In the genomic region with DNA sequence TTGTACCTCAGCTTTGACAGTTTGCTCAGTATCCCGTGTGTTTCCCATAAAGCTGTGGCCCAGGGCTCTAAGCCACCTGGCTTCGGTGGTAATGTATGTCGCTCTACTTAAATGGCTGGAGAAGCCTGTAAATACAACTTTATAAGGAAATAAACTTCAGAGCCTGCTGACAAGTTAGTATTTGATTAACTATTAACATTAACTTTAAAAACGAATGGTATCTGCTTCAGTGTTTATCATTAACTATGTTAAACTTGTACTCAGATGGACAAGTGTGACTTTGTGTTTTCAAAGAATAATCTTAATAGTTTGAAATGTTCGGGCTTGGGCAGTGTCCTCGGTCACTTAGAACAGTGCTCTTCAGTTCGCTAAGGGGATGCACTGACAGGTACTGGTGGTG, we compare ENCODE assay signal across 17 mouse cellular contexts.
"Had no signal": no experiment of that assay in that cellular context is flagged by ENCODE, and none has a peak within 500 bp of the region (broad histone marks: within the 10 kb centered on the region; RNA-seq: fewer than 3 reads in every experiment).

No protein-coding gene starts in this region.

- H3K4me2 ChIP-seq: lung, embryonic 15.5 days; midbrain, embryonic 11.5 days; midbrain, embryonic 13.5 days; midbrain, embryonic 15.5 days; neural tube, embryonic 12.5 days; stomach, embryonic 15.5 days had no signal

- H3K27ac ChIP-seq: lung, embryonic 15.5 days; macrophage; midbrain, embryonic 13.5 days; midbrain, embryonic 15.5 days; neural tube, embryonic 12.5 days; stomach, embryonic 15.5 days; stomach, postnatal 0 days had no signal

- H3K4me1 ChIP-seq: lung, embryonic 15.5 days; stomach, embryonic 15.5 days had no signal

- H3K9ac ChIP-seq: lung, embryonic 15.5 days; midbrain, embryonic 13.5 days; midbrain, embryonic 15.5 days; neural tube, embryonic 12.5 days; stomach, embryonic 15.5 days had no signal

- H3K27me3 ChIP-seq: lung, embryonic 15.5 days; midbrain, embryonic 13.5 days; midbrain, embryonic 15.5 days; neural tube, embryonic 12.5 days; stomach, embryonic 15.5 days had no signal

- H3K9me3 ChIP-seq: lung, embryonic 15.5 days; megakaryocyte, embryonic 14.5 days; midbrain, embryonic 13.5 days; midbrain, embryonic 15.5 days; neural tube, embryonic 12.5 days; stomach, embryonic 15.5 days had no signal

- H3K36me3 ChIP-seq: midbrain, embryonic 15.5 days had no signal

- ATAC-seq: lung, postnatal 0 days; midbrain, embryonic 13.5 days; midbrain, embryonic 15.5 days had no signal

- DNase-seq: lung, adult 2 months; lung, postnatal 14 days; lung, postnatal 36 days; right cerebral cortex, postnatal 14 days; thymus, adult 2 months; thymus, postnatal 25 days; thymus, postnatal 4 days had no signal

- H3K4me3 ChIP-seq: lung, embryonic 15.5 days; megakaryocyte, embryonic 14.5 days; midbrain, embryonic 13.5 days; midbrain, embryonic 15.5 days; neural tube, embryonic 12.5 days; stomach, embryonic 15.5 days had no signal
